Mouse (Mus musculus): ENCODE results near the gene Itpa. TPM values are rescaled to one million over a fixed set of nuclear protein-coding genes. Genes with fewer than 3 reads are reported as not detected.

Itpa gene
- polyA plus RNA-seq, 1 experiment from 2014 or later, result 85.5 TPM

- 82% methylated on average over 9 of the region's 9 CpGs for WGBS
Observed at GRCm38 (mm10) chr2:130730746-130731145, 63.3 kb downstream of the Itpa start.

More at GRCm38 (mm10) chr2:130730746-130731145, 63.3 kb downstream of the Itpa start:
- H3K27ac ChIP-seq (ENCODE audit: low read length), result no peak overlapping the region
- H3K36me3 ChIP-seq (ENCODE audit: control insufficient read depth, insufficient read depth, low read length), result peaks cover 40% of the 10 kb centered on the region
- no peak overlapping the region for H3K4me3 ChIP-seq (replicated peaks; ENCODE audit: low read length)
- H3K9ac ChIP-seq (ENCODE audit: low read length), result no peak overlapping the region
- H3K4me1 ChIP-seq (ENCODE audit: control insufficient read depth, insufficient read depth, low read length), result no peaks in the 10 kb centered on the region
- no peaks in the 10 kb centered on the region for H3K27me3 ChIP-seq (ENCODE audit: control insufficient read depth, insufficient read depth, low read length)
- ATAC-seq (ENCODE audit: insufficient read depth, low FRiP score), result no peak
- H3K9me3 ChIP-seq (replicated peaks; ENCODE audit: control insufficient read depth, low read length), result no peaks in the 10 kb centered on the region
- H3K4me2 ChIP-seq (ENCODE audit: low read depth, low read length), result no peak overlapping the region

Other genes with a start within 250 kb of the Itpa start
- gene Vps16, start 243.3 kb upstream of the Itpa start, polyA plus RNA-seq (2015; fragmentation: Nextera tagmentation; extraction: Ambion mirVana), result 83.2 and 93.8 TPM in 2 replicates
- gene Pced1a, start 242.9 kb upstream of the Itpa start, polyA plus RNA-seq (2015; fragmentation: Nextera tagmentation; extraction: Ambion mirVana), result 16.1 and 16.4 TPM in 2 replicates
- 68.4 and 70.8 TPM in 2 replicates for gene Ptpra, start 217.3 kb upstream of the Itpa start, polyA plus RNA-seq (2015; fragmentation: Nextera tagmentation; extraction: Ambion mirVana)
- gene Mrps26, start 103.9 kb upstream of the Itpa start, polyA plus RNA-seq (2015; fragmentation: Nextera tagmentation; extraction: Ambion mirVana), result 69.6 and 82.3 TPM in 2 replicates
- not detected in 2 replicates for gene Oxt, start 91.4 kb upstream of the Itpa start, polyA plus RNA-seq (2015; fragmentation: Nextera tagmentation; extraction: Ambion mirVana)
- gene Avp, start 85.1 kb upstream of the Itpa start, polyA plus RNA-seq (2015; fragmentation: Nextera tagmentation; extraction: Ambion mirVana), result not detected in 2 replicates
- gene Fastkd5, start 37.6 kb upstream of the Itpa start, polyA plus RNA-seq (2015; fragmentation: Nextera tagmentation; extraction: Ambion mirVana), result 14.7 and 16.0 TPM in 2 replicates
- gene Ubox5, start 37.6 kb upstream of the Itpa start, polyA plus RNA-seq (2015; fragmentation: Nextera tagmentation; extraction: Ambion mirVana), result 9.6 and 10.7 TPM in 2 replicates
- gene Lzts3, start 24.8 kb upstream of the Itpa start, polyA plus RNA-seq (2015; fragmentation: Nextera tagmentation; extraction: Ambion mirVana), result 7.5 and 8.4 TPM in 2 replicates
- gene Ddrgk1, start 3.0 kb upstream of the Itpa start, polyA plus RNA-seq (2015; fragmentation: Nextera tagmentation; extraction: Ambion mirVana), result 76.6 and 78.6 TPM in 2 replicates
- gene Slc4a11, start 29.9 kb downstream of the Itpa start, polyA plus RNA-seq (2015; fragmentation: Nextera tagmentation; extraction: Ambion mirVana), result 0.70 and 0.77 TPM in 2 replicates
- 31.6 and 33.2 TPM in 2 replicates for gene 4930402H24Rik, start 238.8 kb downstream of the Itpa start, polyA plus RNA-seq (2015; fragmentation: Nextera tagmentation; extraction: Ambion mirVana)
- gene Atrn, start 238.9 kb downstream of the Itpa start, polyA plus RNA-seq (2015; fragmentation: Nextera tagmentation; extraction: Ambion mirVana), result 5.0 and 5.5 TPM in 2 replicates

Measured in stomach, embryonic 16.5 days (tissue).